In the genomic region with DNA sequence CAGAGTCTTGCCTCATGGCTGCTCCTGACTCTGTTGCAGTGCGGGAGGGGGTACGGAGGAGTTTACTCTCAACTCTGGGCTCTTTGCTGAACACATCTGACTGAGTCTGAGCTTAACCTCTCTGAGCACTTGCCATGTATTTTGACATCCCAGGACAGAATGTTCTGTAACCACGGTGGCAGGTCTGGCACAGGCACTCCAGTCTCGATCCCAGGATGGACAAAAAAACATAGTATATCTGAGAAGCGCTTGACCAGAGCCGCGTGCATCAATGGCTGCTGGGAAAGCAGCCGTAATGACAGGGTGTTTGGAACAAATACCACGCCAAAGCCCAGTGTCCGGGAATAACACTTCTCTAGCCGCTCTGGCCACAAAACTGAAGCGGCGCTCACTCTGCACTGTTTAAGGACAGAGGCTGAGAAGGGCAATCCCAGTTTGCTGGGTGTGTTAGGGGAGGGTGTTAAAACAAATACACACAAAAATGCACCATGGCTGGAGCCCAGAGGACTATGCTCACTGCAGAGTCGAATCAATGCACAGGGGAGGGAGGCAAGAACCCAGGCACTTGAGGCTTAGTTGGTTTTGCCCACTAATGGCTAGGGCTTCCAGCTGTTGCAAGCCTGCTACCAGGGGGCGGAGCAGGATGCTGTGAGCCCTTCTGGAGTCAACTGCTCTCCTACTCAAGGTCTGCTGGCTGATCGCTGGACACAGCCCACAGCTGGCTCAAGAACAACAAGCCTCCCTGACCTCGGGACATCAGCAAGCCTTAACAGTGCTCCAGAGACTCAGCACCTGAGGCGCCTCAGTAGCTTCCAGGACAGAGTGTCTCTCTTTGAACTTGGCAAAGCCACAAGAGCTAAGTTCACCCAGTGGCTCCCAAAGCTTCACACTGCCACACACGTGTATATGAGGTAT, we compare ENCODE assay signal across 9 mouse cellular contexts. TPM values are rescaled to one million over a fixed set of nuclear protein-coding genes. Genes with fewer than 3 reads are reported as not detected.
DNase-seq lines count a peak whose midpoint lies in the region; ATAC-seq and TF ChIP-seq lines count a peak whose summit lies in the region.
"Had no signal": no experiment of that assay in that cellular context is flagged by ENCODE, and none has a peak within 500 bp of the region (broad histone marks: within the 10 kb centered on the region; RNA-seq: fewer than 3 reads in every experiment).

No protein-coding gene starts in this region.

- DNase-seq in ovary, adult 18-20 months (ENCODE audit: low spot score) = peak; percentile 63
- DNase-seq in ovary, postnatal 10 days (ENCODE audit: low spot score) = no peak
- no peak for DNase-seq in heart, embryonic 10.5 days (ENCODE audit: low spot score)
- DNase-seq in kidney, postnatal 14 days = peak; percentile 36
- DNase-seq in stomach, postnatal 0 days (ENCODE audit: low spot score) = no peak
- no peak for DNase-seq in urinary bladder, postnatal 25 days (ENCODE audit: low spot score)

- 47% methylated on average over 19 of the region's 19 CpGs for WGBS in heart, embryonic 10.5 days
- 32% methylated on average over 19 of the region's 19 CpGs for WGBS in stomach, postnatal 0 days
- 69% methylated on average over 19 of the region's 19 CpGs for WGBS in forebrain, embryonic 15.5 days
- WGBS in forebrain, embryonic 16.5 days = 65% methylated on average over 19 of the region's 19 CpGs

- peaks cover 7% of the 10 kb centered on the region; the same call in 1 of the 2 replicates for H3K9me3 ChIP-seq in heart, embryonic 10.5 days
- no peaks in the 10 kb centered on the region for H3K9me3 ChIP-seq in stomach, postnatal 0 days (ENCODE audit: control insufficient read depth, low read length)
- H3K9me3 ChIP-seq in forebrain, embryonic 15.5 days = no peaks in the 10 kb centered on the region
- H3K9me3 ChIP-seq in forebrain, embryonic 16.5 days (ENCODE audit: control insufficient read depth, low read length) = no peaks in the 10 kb centered on the region; the same call in 1 of the 2 replicates
- H3K9me3 ChIP-seq: midbrain, embryonic 13.5 days had no signal

- H3K27me3 ChIP-seq in heart, embryonic 10.5 days (ENCODE audit: insufficient read depth, poor library complexity, severe bottlenecking) = no peaks in the 10 kb centered on the region
- H3K27me3 ChIP-seq in stomach, postnatal 0 days (ENCODE audit: control insufficient read depth, insufficient read depth, low read length) = no peaks in the 10 kb centered on the region
- H3K27me3 ChIP-seq in forebrain, embryonic 15.5 days = no peaks in the 10 kb centered on the region
- no peaks in the 10 kb centered on the region for H3K27me3 ChIP-seq in forebrain, embryonic 16.5 days (replicated peaks; ENCODE audit: control insufficient read depth, insufficient read depth, low read length)
- H3K27me3 ChIP-seq: midbrain, embryonic 13.5 days had no signal

- TF ChIP-seq CTCF in stomach, postnatal 0 days (IDR thresholded peaks at IDR 0.05; ENCODE audit: low read depth) = no peak

- peak; percentile 71 for ATAC-seq in stomach, postnatal 0 days (ENCODE audit: low FRiP score, low TSS enrichment)
- no peak for ATAC-seq in forebrain, embryonic 15.5 days (replicated peaks)
- ATAC-seq in forebrain, embryonic 16.5 days = no peak
- ATAC-seq: midbrain, embryonic 13.5 days had no signal

- H3K36me3 ChIP-seq in heart, embryonic 10.5 days = no peaks in the 10 kb centered on the region; the same call in 1 of the 2 replicates
- no peaks in the 10 kb centered on the region for H3K36me3 ChIP-seq in stomach, postnatal 0 days (ENCODE audit: control insufficient read depth, insufficient read depth, low read length)
- H3K36me3 ChIP-seq in forebrain, embryonic 15.5 days = no peaks in the 10 kb centered on the region
- no peaks in the 10 kb centered on the region for H3K36me3 ChIP-seq in forebrain, embryonic 16.5 days (ENCODE audit: control insufficient read depth, insufficient read depth)
- H3K36me3 ChIP-seq: midbrain, embryonic 13.5 days had no signal

- peak; percentile 45 for TF ChIP-seq EP300 in stomach, postnatal 0 days (optimal IDR thresholded peaks at IDR 0.05)

- H3K9ac ChIP-seq in stomach, postnatal 0 days (ENCODE audit: low read length) = peak overlapping the region; percentile 31; the same call in 1 of the 2 replicates
- no peak overlapping the region for H3K9ac ChIP-seq in forebrain, embryonic 15.5 days (replicated peaks)
- H3K9ac ChIP-seq in forebrain, embryonic 16.5 days (replicated peaks; ENCODE audit: low read depth, low read length) = no peak overlapping the region
- H3K9ac ChIP-seq: midbrain, embryonic 13.5 days had no signal

- peak overlapping the region; percentile 74 for H3K27ac ChIP-seq in heart, embryonic 10.5 days
- peak overlapping the region; percentile 53 for H3K27ac ChIP-seq in stomach, postnatal 0 days (replicated peaks)
- H3K27ac ChIP-seq in forebrain, embryonic 15.5 days (replicated peaks) = no peak overlapping the region
- no peak overlapping the region for H3K27ac ChIP-seq in forebrain, embryonic 16.5 days (ENCODE audit: low read length)
- H3K27ac ChIP-seq: midbrain, embryonic 13.5 days had no signal

- no peak overlapping the region for H3K4me3 ChIP-seq in heart, embryonic 10.5 days
- H3K4me3 ChIP-seq in stomach, postnatal 0 days (ENCODE audit: low read depth, low read length) = no peak overlapping the region
- H3K4me3 ChIP-seq in forebrain, embryonic 15.5 days = no peak overlapping the region
- no peak overlapping the region for H3K4me3 ChIP-seq in forebrain, embryonic 16.5 days (replicated peaks; ENCODE audit: low read length)
- H3K4me3 ChIP-seq: midbrain, embryonic 13.5 days had no signal

- H3K4me1 ChIP-seq in heart, embryonic 10.5 days = peaks cover 22% of the 10 kb centered on the region
- H3K4me1 ChIP-seq in stomach, postnatal 0 days (replicated peaks; ENCODE audit: control insufficient read depth, insufficient read depth) = peaks cover 5% of the 10 kb centered on the region; the same call in 1 of the 2 replicates
- no peaks in the 10 kb centered on the region for H3K4me1 ChIP-seq in forebrain, embryonic 15.5 days
- H3K4me1 ChIP-seq in forebrain, embryonic 16.5 days (replicated peaks; ENCODE audit: control insufficient read depth, insufficient read depth, low read length) = no peaks in the 10 kb centered on the region
- H3K4me1 ChIP-seq: midbrain, embryonic 13.5 days had no signal

- peak overlapping the region; percentile 15; the same call in 1 of the 2 replicates for H3K4me2 ChIP-seq in stomach, postnatal 0 days (replicated peaks; ENCODE audit: low read depth)
- H3K4me2 ChIP-seq in forebrain, embryonic 15.5 days (replicated peaks) = no peak overlapping the region
- no peak overlapping the region for H3K4me2 ChIP-seq in forebrain, embryonic 16.5 days (ENCODE audit: low read length)
- H3K4me2 ChIP-seq: midbrain, embryonic 13.5 days had no signal

RNA-seq across cellular contexts. Expression of gene Adarb1, which starts 23.0 kb away (rescaled TPM):
- 9.2 and 9.9 TPM in 2 replicates for polyA plus RNA-seq in heart, embryonic 10.5 days (2016; fragmentation: Nextera tagmentation; extraction: Ambion mirVana)
- 5.6 and 6.9 TPM in 2 replicates for polyA plus RNA-seq in stomach, postnatal 0 days (2015; fragmentation: Nextera tagmentation; extraction: Ambion mirVana)
- 11.9 and 12.6 TPM in 2 replicates for polyA plus RNA-seq in forebrain, embryonic 15.5 days (2015; fragmentation: Nextera tagmentation; extraction: Ambion mirVana)
- polyA plus RNA-seq in forebrain, embryonic 16.5 days (2015; fragmentation: Nextera tagmentation; extraction: Ambion mirVana) = 15.8 and 17.8 TPM in 2 replicates

Comparison
In these comparisons a context has a peak if more than half of its experiments do, and no peak if none do; other contexts are left out.
1. DNase-seq: peak in ovary, adult 18-20 months (single experiment) and kidney, postnatal 14 days (single experiment); none in ovary, postnatal 10 days (single experiment), heart, embryonic 10.5 days (single experiment), stomach, postnatal 0 days (single experiment) and urinary bladder, postnatal 25 days (single experiment).
2. H3K27ac ChIP-seq: peak in heart, embryonic 10.5 days (single experiment) and stomach, postnatal 0 days (single experiment); none in forebrain, embryonic 15.5 days (single experiment) and forebrain, embryonic 16.5 days (single experiment).